Mouse (Mus musculus) cerebral cortex, adult 2 months (tissue): ENCODE results near the gene Mief1.

ENCODE experiments used
- WGBS: fragments of 180-500 bp; shearing (Covaris S2); methylation state at CpG from one replicate; pipeline ENCODE4 v1.1.7; 2018; 5-methylcytosine and 5-hydroxymethylcytosine counted together

Gene Mief1

DNA sequence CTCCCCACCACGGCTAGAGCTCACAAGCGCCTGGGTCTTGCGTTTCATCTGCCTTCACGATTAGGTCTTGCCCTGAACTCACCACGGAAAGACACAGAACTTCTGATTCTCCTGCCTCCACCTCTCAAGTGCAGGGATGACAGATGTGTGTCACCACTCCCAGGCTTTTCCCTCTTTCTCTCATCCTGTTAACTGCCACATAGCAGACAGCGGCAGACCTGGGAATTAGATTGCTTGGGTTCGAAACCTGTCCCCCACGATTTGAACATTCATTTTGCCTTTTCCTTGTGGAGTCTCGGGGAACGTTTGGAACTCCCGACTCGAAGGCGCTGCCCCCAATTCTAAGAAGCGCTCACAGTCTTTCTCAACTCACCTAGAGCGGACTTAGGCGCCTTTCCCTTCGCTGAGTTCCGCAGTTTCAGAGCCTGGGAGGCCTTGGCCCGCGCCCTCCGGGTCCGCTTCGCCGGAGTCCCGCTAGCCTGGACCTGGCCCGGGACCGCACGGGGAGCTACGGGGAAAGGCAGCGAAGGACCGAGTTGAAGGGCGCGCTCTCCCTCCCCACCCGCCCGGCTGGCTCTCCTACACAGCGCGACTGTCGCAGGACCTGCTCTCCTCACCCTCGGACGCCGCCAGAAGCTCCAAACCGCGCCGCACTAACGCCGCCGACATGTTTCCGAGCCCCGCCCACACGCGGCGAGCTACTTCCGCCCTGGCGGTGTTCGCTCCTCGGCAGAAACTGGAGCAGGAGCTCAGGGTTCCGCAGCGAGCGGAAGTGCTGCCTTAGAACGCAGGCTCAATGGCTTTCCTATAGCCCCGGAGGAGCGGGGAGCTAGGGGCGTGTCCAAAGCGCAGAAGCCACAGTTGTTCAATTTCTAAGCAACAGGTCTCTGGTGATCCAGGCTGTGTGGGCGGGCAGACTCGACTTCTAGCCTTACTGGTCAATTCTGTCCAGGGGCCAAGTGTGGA is 30.1 kb downstream of the Mief1 start, which contains the start of gene Rps19bp1:
Gene Rps19bp1, minus strand, starts transcription at position 706 of the 966 bp plus-strand sequence.
- WGBS = 1% methylated on average over 66 of the region's 66 CpGs

DNA sequence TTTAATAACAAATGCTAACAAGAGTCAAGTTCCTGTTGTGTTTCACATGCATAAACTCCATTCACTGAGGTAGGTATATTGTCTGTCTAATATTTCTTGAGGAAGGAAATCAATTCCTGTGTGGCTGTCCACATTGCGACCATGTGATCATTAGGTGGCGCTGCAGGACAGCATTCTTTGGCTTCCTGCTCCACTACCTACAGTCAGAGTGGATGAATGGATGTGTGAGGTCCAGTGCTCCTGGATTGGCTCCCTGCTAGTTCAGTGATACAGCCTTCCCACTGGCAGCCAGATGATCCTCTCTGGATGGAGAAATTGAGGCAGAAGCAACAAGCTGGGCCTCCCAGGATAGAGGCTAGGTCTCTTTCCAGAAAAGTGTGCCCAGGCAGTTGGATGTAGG is 32.5 kb downstream of the Mief1 start:
- WGBS = 1% methylated on average over 2 of the region's 2 CpGs

GRCm38 (mm10) chr15:80271858-80272396 is 38.1 kb downstream of the Mief1 start:
- 54% methylated on average over 3 of the region's 3 CpGs for WGBS

- whole genome bisulfite sequencing = 37% methylated on average over 9 of the region's 9 CpGs
These were observed 43.3 kb downstream of the Mief1 start for GRCm38 (mm10) chr15:80277107-80277506.

- 8% methylated on average over 6 of the region's 6 CpGs for WGBS
These were observed 43.8 kb downstream of the Mief1 start for GRCm38 (mm10) chr15:80277625-80278024.

- 51% methylated on average over 5 of the region's 5 CpGs for WGBS
These were observed 44.4 kb downstream of the Mief1 start for GRCm38 (mm10) chr15:80278121-80278759.

DNA sequence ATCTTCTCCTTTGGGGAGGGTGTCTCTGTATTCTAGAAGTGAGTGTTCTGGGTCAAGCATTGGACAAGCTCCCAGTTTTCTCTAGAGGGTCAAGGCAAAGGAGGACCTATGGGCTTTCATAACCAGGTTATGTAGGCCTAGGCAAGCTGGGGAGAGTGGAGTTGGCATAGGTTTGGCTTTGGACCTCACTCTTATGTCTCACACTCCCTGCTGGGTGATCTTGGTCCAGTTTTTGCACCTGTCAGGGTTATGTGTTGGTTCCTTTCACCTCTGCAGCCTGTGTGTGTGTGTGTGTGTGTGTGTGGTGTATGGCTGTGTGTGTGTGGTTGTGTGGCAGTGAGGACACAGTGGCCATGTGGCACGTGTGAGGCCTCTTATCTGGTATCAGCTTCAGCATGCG is 45.2 kb downstream of the Mief1 start:
- WGBS = 36% methylated on average over 2 of the region's 2 CpGs

DNA sequence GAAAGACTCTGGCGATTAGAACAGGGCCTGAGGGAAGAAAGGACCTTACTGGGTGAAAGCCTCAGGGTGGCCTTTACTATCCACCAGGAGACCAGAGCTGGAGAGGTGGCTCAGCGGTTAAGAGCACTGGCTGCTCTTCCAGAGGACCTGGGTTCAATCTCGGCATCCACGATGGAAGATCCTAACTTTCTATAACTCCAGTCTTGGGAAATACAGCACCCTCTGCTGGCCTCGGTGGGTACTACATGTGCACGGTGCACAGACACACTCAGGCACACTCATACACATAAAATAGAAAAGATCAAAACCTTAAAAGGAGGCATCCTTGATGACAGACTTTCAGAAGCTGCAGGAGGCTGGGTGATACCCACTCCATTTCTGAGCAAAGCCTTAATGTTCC is 46.8 kb downstream of the Mief1 start:
- WGBS = 32% methylated on average over 6 of the region's 6 CpGs

- WGBS = 1% methylated on average over 50 of the region's 50 CpGs
These were observed 53.1 kb downstream of the Mief1 start, which contains the start of gene Cacna1i for GRCm38 (mm10) chr15:80286851-80287415. Cacna1i (plus strand) TSS chr15:80287238.

DNA sequence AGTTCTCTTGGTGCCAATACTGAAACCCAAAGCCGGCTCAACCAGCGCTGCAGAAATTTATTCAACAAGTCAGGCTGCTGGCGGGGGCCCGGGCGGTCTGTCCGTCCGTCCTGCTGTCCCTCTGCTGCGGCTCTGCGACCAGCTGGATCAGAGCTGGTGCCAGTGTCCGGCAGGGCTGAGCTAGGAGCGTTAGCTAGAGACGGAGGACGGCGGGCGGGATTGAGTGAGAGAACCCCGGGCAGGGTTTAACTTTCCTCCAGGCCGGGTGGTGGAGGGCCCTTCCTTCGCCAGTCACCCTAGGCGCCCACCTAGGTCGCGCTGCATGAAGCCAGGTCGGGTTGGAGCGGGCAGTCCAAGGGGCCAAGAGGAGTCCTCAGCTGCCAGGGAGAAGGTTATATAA is 54.2 kb downstream of the Mief1 start:
- 3% methylated on average over 23 of the region's 23 CpGs for WGBS

GRCm38 (mm10) chr15:80289436-80289835 is 55.6 kb downstream of the Mief1 start:
- WGBS = 13% methylated on average over 10 of the region's 10 CpGs

- WGBS = 100% methylated on average over 1 of the region's 1 CpGs
These were observed 63.3 kb downstream of the Mief1 start for GRCm38 (mm10) chr15:80297146-80297545.
